Mouse (Mus musculus) midbrain, embryonic 10.5 days (tissue): ENCODE data around the gene Krtap17-1. TPM values are rescaled to one million over a fixed set of nuclear protein-coding genes. Genes with fewer than 3 reads are reported as not detected.

ENCODE experiments used
- DNase-seq: peaks from one replicate; pipeline ENCODE4 v3.0.0-alpha.2; 2017; ENCODE audit warnings: low spot score
- H3K27ac ChIP-seq: fragments of 300-500 bp; sonication (generic); replicated peaks from 2 replicates; pipeline ENCODE4 v1.5.1; 2016; ENCODE audit warnings: mild to moderate bottlenecking
- H3K27me3 ChIP-seq: fragments of 300-500 bp; sonication (generic); 2 replicates; pipeline ENCODE4 v1.6.1; 2016; ENCODE audit warnings: low read depth, mild to moderate bottlenecking; ENCODE audit not compliant: poor library complexity, severe bottlenecking
- H3K36me3 ChIP-seq: fragments of 300-500 bp; sonication (generic); 2 replicates; pipeline ENCODE4 v1.6.1; 2016; ENCODE audit warnings: mild to moderate bottlenecking, moderate library complexity
- H3K4me1 ChIP-seq: fragments of 300-500 bp; sonication (generic); 2 replicates; pipeline ENCODE4 v1.6.1; 2016
- H3K4me3 ChIP-seq: fragments of 300-500 bp; sonication (generic); 2 replicates; pipeline ENCODE4 v1.5.1; 2016; ENCODE audit warnings: mild to moderate bottlenecking, moderate library complexity
- H3K9me3 ChIP-seq: fragments of 300-500 bp; sonication (generic); replicated peaks from 2 replicates; pipeline ENCODE4 v1.6.1; 2016; ENCODE audit warnings: mild to moderate bottlenecking
- WGBS: fragments of 180-500 bp; shearing (Covaris S2); methylation state at CpG from one replicate; pipeline ENCODE4 v1.1.7; 2016; 5-methylcytosine and 5-hydroxymethylcytosine counted together
- polyA plus RNA-seq: library from polyadenylated mRNA; unstranded; fragments of >200 nt; fragmentation: Nextera tagmentation; extraction: Ambion mirVana; gene quantifications from 2 replicates; pipeline ENCODE4 v1.2.1, GENCODE M21; 2016

Krtap17-1 gene
- polyA plus RNA-seq, 1 experiment from 2014 or later = not detected

DNA sequence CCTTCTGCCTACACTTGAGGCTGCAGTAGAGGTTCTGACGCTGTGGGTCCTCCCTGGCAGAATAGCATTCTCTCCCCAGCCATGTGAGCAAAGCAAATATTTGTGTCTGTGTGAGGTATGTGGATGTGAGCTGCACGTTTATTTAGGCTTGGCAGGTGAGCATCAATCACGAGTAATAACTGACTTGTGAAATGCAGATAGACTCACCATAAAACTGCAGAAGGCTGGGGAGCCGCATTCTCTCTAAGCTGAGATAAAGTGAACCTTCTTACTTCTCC, 529 bp upstream of the Krtap17-1 start:
- Histone ChIP-seq H3K4me1 (peaks cover 7% of the 10 kb centered on the region), H3K9me3 (no peaks in the 10 kb centered on the region), H3K27me3 (peaks cover 25% of the 10 kb centered on the region), H3K27ac (no peak overlapping the region), H3K4me3 (no peak overlapping the region), H3K36me3 (no peaks in the 10 kb centered on the region)
- DNase-seq = no peak
- WGBS = 74% methylated on average over 4 of the region's 4 CpGs

DNA sequence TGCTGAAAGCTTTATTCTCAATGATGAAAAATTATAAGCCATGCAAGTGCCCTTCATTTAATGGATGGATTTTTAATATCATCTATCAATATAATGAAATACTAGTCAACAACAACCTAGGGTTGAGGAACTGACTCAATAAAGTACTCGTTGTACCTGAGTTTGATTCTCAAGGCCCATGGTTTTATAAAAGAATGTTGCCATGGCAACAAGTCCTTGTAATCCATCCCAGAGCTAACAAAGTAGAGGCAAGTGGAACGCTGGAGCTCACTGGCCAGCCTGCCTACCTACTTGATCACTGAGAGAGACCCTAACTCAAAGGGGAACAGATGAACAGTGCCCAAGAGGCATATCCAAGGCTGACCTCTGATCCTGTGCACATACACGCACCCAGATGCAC, 3.2 kb downstream of the Krtap17-1 start:
- H3K36me3 ChIP-seq = no peaks in the 10 kb centered on the region
- H3K4me3 ChIP-seq = no peak overlapping the region
- peaks cover 25% of the 10 kb centered on the region for H3K27me3 ChIP-seq
- H3K27ac ChIP-seq = no peak overlapping the region
- WGBS = 74% methylated on average over 3 of the region's 3 CpGs
- DNase-seq = no peak
- peaks cover 7% of the 10 kb centered on the region for H3K4me1 ChIP-seq
- H3K9me3 ChIP-seq = no peaks in the 10 kb centered on the region

DNA sequence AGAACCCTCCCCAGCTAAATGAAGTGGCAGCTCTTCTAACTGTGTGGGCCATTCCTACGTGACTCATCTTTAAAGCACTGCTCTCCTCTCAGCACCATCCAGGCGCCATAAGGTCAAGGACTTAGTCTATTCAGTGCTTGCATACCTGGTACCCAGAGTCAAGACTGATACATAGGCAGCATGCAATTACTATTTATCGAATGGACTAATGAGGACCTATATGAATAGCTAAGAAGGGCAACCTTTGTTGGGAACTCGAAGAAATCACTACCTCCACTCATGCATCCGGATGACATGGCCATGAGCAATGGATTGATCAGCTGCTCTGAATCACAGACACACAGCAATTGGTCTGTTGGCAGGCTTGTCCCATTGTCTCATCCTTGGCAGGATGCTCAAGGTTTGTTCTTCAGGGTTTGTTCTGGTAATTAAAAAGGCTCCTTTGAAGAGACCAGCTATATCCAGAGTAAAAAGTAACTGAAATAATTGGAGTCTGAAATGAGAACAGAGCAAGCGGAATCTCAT, 3.9 kb downstream of the Krtap17-1 start:
- peaks cover 7% of the 10 kb centered on the region for H3K4me1 ChIP-seq

DNA sequence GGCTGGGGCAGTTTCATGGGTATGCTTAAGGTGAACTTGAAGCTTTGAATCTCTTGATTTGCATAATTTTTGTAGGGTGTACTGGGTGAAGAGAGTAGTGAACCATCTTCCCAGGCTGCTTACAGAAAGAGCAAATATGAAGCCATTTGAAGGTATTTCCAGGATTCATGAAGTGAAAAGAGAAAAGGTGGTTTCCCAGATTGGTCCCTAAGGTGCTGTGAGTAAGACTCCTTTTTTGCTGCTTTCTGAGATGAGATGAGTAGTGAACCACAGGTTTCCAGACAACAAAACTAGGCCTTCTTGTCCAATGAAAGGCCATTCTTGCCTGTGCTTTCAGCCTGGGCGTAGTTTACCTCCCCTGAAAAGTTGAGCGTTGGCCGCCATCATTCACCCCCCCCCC, 5.3 kb downstream of the Krtap17-1 start:
- H3K4me1 ChIP-seq = peaks cover 4% of the 10 kb centered on the region
- peaks cover 10% of the 10 kb centered on the region for H3K27me3 ChIP-seq
- no peaks in the 10 kb centered on the region for H3K36me3 ChIP-seq
- H3K4me3 ChIP-seq = no peak overlapping the region
- H3K9me3 ChIP-seq = no peaks in the 10 kb centered on the region
- no peak overlapping the region for H3K27ac ChIP-seq
- DNase-seq = no peak
- 97% methylated on average over 3 of the region's 3 CpGs for WGBS

More for the DNA sequence above, 3.9 kb downstream of the Krtap17-1 start:
- Histone ChIP-seq H3K4me3 (no peak overlapping the region), H3K27me3 (peaks cover 25% of the 10 kb centered on the region), H3K9me3 (no peaks in the 10 kb centered on the region), H3K27ac (no peak overlapping the region), H3K36me3 (no peaks in the 10 kb centered on the region)
- WGBS = 89% methylated on average over 6 of the region's 6 CpGs
- no peak for DNase-seq

DNA sequence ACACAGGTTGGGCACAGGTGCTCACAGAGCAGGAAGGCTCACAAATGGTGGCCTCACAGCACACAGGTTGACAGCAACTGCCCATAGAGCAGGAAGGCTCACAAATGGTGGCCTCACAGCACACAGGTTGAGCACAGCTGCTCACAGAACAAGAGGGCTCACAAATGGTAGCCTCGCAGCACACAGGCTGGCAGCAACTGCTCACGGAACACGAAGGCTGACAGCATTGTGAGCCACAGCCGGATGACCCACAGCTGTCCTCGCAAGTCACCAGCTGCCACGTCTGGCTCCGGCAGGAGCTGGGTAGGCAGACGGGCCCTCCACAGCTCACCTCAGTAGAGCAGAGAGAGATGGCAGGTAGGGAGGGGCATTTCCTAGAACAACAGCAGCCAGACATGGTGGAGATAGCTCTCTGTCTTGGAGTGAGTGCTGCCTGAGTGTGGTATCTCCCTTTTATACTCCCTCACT, 7.6 kb downstream of the Krtap17-1 start, which contains the start of gene Krtap16-1:
Gene Krtap16-1, minus strand, starts transcription at position 418 of the 468 bp plus-strand sequence.
- Histone ChIP-seq H3K4me3 (no peak within 1 kb of the TSS), H3K36me3 (no peaks in the 10 kb centered on the region), H3K4me1 (no peaks in the 10 kb centered on the region), H3K27me3 (no peaks in the 10 kb centered on the region), H3K9me3 (no peaks in the 10 kb centered on the region), H3K27ac (no peak within 1 kb of the TSS; the same call in 1 of the 2 replicates)
- 88% methylated on average over 8 of the region's 8 CpGs for WGBS
- no peak for DNase-seq

DNA sequence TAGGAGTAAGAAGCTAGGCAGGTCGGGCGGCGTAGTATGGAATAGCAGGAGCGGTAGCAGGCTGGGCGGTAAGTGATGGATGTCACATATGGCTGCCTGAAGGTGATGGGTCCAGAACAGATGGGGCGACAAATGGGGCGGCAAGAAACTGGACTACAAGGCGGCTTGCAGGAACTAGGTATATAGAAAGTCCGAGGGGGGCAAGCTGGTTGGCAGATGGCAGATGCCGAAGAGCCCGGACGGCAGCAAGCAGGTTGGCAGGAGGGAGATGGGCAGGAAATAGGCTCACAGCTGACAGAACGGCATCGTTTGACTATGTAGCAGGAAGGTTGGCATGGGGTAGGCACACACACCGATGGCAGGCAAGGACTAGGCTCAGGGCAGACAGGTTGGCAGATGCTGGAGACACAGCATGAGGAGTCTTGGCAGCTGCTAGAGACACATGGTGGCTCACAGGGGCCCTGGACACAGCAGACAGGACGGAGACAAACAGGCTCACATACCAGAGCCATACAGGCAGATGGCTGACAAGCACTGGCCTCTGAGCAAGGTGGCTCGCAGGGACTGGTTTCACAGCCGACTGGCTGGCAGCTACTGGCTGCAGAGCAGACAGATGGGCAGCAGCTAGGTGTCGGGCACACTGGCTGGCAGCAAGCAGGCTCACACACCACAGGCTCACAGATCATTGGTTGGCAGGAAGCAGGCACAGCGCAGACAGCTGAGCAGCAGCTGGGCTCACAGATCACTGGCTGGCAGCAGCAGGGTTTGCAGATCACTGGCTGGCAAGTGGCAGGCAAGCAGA, 8.3 kb downstream of the Krtap17-1 start:
- WGBS = 87% methylated on average over 20 of the region's 20 CpGs
- no peaks in the 10 kb centered on the region for H3K36me3 ChIP-seq
- H3K4me3 ChIP-seq = no peak overlapping the region
- H3K27ac ChIP-seq = no peak overlapping the region; the same call in 1 of the 2 replicates
- H3K27me3 ChIP-seq = no peaks in the 10 kb centered on the region
- no peaks in the 10 kb centered on the region for H3K4me1 ChIP-seq
- no peak for DNase-seq
- H3K9me3 ChIP-seq = no peaks in the 10 kb centered on the region

DNA sequence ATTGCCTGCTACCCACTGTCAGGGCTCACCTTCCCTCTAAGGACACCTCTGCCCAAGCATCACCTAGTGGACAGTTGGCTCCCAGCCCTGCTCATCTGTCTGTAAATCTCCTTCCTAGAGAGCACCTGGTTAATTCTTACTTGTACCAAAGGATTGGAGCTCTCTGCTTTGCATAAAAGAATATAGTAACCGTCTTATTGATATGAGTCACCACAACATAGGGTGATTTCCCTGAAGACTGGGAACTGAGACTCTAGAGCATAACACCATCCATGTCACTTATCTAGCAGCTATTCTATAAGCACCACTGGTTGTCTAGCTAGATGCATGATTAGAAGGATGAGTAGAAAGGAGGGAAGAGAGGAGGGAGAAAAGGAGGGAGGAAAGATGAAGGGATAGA, 10.4 kb downstream of the Krtap17-1 start:
- Histone ChIP-seq H3K36me3 (no peaks in the 10 kb centered on the region), H3K4me3 (no peak overlapping the region), H3K4me1 (no peaks in the 10 kb centered on the region), H3K9me3 (no peaks in the 10 kb centered on the region), H3K27ac (no peak overlapping the region), H3K27me3 (no peaks in the 10 kb centered on the region)
- WGBS = 90% methylated on average over 1 of the region's 1 CpGs
- DNase-seq = no peak

DNA sequence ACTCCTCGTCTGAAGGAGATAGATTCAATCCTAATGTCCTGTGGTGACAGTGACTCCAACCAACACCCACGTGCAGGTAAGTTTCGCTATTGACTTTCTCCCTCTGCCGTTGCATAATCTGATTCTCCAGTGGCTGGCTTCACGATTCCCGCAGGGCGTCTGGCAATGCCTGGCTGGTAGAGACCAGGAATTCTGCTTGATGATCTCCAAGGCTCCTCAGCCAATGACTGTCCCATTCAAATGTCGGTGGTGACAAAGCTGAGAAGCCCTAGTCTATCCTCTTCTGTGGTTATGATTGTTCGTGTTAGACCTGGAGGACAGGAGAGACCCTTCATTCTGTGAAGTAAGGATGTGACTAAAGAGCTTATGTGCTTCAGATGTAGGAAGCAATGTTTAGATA, 11.1 kb downstream of the Krtap17-1 start:
- no peak overlapping the region for H3K27ac ChIP-seq
- 86% methylated on average over 9 of the region's 9 CpGs for WGBS
- H3K4me1 ChIP-seq = no peaks in the 10 kb centered on the region
- no peaks in the 10 kb centered on the region for H3K9me3 ChIP-seq
- H3K27me3 ChIP-seq = no peaks in the 10 kb centered on the region
- H3K36me3 ChIP-seq = no peaks in the 10 kb centered on the region
- H3K4me3 ChIP-seq = no peak overlapping the region
- no peak for DNase-seq

DNA sequence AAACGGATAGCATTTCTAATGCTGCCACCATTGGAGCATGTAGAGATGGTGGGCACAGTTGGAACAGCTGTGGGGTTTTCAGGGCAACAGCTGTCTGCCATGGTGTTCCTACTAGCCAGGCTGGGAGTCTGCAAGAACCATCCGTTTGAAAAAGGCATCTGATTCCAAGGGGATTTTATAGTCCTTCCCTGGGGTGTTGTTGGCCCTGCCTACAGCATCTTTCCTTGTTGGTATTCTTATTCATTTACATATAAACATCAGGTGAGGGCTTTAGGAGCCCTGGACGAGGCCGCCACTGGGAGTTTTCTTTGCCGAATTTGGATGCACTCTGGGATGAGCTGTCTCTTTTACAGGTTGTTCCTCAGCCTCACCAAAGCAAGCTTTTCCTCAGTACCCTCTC, 14.8 kb downstream of the Krtap17-1 start, which contains the start of gene Krtap29-1:
Gene Krtap29-1, minus strand, starts transcription at position 101 of the 400 bp plus-strand sequence.
- Histone ChIP-seq H3K27ac (no peak within 1 kb of the TSS), H3K36me3 (no peaks in the 10 kb centered on the region), H3K4me3 (no peak within 1 kb of the TSS), H3K9me3 (peaks cover 3% of the 10 kb centered on the region; the same call in 1 of the 2 replicates), H3K4me1 (no peaks in the 10 kb centered on the region), H3K27me3 (no peaks in the 10 kb centered on the region)
- WGBS = 77% methylated on average over 5 of the region's 5 CpGs
- DNase-seq = no peak

DNA sequence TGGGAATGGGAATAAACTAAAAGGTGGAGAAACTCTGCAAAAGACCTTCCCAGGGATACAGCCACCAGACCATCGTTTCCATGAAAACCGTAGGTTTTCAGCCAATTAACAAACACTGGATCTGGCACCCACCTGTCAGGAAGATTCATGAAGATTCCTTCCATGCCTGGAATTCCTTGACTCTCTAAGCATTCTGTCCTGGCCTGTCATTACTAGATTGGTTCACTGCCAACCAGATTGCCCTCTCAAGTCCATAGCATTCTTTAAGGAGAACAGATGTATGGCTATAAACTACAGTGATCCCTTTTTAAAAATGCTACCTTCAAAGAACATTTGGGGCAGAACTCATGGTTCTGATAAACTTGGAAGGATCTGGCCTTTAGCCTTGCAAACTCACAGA, 27.8 kb downstream of the Krtap17-1 start:
- Histone ChIP-seq H3K27ac (no peak overlapping the region), H3K4me1 (0 out of 2 replicates have a peak, but pooled peaks cover 3% of the 10 kb centered on the region), H3K4me3 (no peak overlapping the region), H3K9me3 (no peaks in the 10 kb centered on the region), H3K27me3 (no peaks in the 10 kb centered on the region), H3K36me3 (no peaks in the 10 kb centered on the region)
- no peak for DNase-seq
- WGBS = 83% methylated on average over 2 of the region's 2 CpGs

DNA sequence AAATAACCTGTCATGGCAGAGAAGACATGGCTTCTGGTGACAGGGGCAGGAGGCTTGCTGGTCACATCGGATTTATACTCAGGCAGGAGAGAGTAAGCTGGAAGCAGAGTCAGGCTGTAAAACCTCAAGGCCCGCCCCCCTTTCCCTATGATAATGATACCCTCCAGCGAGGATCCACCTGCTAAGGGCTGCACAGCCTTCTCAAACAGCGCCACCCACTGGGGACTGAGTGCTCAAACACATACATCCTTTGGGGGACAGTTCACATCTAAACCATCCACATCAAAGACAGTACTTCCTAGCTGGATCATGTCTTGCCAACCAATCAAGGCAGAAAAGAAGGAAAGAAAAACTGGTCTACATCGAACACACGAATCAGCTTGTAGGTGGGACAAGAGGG, 29.6 kb downstream of the Krtap17-1 start:
- no peaks in the 10 kb centered on the region for H3K36me3 ChIP-seq
- no peak for DNase-seq
- WGBS = 58% methylated on average over 6 of the region's 6 CpGs

DNA sequence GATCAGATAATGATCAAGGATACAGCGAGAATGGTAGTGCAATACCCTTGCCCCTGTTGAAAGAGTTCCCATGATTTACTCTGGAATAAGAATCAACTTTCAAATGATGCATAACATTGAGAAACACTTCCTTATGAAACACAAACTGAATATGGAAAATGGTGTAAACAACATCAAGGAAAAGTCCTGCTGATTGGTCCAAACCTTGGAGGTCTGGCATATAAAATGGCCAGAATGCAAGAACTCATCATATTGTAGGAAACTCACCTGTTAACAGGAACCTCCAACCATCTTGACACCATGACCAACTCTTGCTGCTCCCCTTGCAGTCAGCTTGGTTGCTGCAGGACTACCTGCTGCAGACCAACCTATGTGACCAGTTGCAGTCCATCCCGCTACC, 45.6 kb downstream of the Krtap17-1 start, which contains the start of gene Krtap9-5:
Gene Krtap9-5, plus strand, starts transcription at position 301 of the 400 bp plus-strand sequence.
- 89% methylated on average over 2 of the region's 2 CpGs for WGBS
- peaks cover 4% of the 10 kb centered on the region; the same call in 1 of the 2 replicates for H3K9me3 ChIP-seq
- H3K27ac ChIP-seq = peak within 1 kb of the TSS; percentile 55
- H3K4me3 ChIP-seq = no peak within 1 kb of the TSS
- no peaks in the 10 kb centered on the region for H3K27me3 ChIP-seq
- peaks cover 9% of the 10 kb centered on the region for H3K4me1 ChIP-seq
- H3K36me3 ChIP-seq = no peaks in the 10 kb centered on the region
- DNase-seq = no peak

More for the DNA sequence above, 29.6 kb downstream of the Krtap17-1 start:
- H3K9me3 ChIP-seq = no peaks in the 10 kb centered on the region
- 0 out of 2 replicates have a peak, but pooled peaks cover 3% of the 10 kb centered on the region for H3K4me1 ChIP-seq
- no peak overlapping the region for H3K27ac ChIP-seq
- no peaks in the 10 kb centered on the region for H3K27me3 ChIP-seq
- H3K4me3 ChIP-seq = no peak overlapping the region
